Mouse (Mus musculus) CH12F3 (cell line): Measurements from ENCODE around the gene Mrnip.

Experiments used
- in situ Hi-C: fragments of 300-500 bp; cut with MboI; formaldehyde crosslinking; loops from 2 replicates; pipeline ENCODE4 v1.14.3; 2020; ENCODE audit warnings: low sequenced_read_pairs

The Mrnip gene

DNA sequence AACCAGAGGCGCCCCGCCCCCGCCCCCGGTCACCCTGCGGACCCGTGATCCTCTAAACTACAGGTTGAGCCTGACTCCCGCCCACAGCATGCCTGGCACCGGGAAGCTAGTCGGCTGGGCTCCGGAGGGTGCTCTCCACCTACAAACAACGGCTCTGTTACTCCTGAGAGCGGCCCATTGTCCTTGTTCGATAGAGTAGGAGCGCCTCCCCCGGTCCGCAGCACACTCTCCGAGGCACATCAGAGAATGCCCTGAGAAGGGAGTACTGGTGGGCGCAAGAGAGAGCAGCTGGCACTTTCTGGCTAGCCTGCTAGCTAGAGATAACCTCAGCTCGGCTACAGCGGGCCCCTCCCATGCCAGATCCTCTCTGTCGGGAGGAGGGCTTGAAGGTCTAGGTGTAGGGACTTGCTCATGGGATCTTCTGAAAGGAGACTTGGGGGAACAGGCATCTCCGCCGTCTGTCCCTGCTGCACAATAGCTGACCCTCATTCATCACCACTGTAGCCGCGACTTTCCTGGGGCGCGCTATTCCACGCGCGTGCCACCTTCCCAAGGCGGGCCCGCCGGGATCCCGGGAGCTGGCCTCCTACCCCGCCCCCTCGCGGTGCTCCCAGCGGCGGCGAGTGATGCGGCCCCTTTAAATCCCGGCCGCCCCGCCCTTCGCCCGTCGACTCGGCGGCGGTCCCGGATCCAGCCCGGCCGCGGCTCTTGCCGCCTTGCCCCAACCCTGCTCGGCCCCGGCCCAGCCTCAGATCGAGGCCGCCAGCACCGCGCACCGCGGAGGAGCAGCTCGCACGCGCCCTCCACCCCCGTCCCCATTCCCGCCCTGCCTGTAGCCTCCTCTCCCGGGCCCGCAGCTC lies 50.7 kb downstream of the Mrnip start:
- in situ Hi-C loops, result no loop called here

GRCm38 (mm10) chr11:50225611-50226378 lies 51.6 kb downstream of the Mrnip start:
- in situ Hi-C loops, result no loop called here

- in situ Hi-C loops, result no loop called here
Measured at GRCm38 (mm10) chr11:50226406-50226805, 52.2 kb downstream of the Mrnip start.

DNA sequence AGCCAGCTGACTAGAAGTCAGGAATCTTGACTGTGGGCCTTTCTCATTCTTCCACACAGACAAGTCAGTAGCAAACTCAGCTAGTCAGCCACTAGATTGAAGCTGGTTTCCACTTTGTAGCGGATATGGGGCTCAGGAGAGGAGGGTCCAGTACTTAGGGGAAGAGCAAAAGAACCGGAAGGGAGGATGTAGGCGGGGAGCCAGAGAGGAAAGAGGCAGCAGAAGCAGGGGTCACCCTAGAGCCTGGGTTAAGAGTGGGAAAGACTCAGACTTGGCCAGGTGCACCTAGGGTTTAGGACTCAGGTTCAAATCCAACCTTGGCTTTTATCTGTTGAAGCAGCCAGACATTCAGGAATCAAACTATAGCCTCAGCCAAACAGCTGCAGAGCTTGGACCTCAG lies 53.0 kb downstream of the Mrnip start:
- in situ Hi-C loops, result no loop called here

- in situ Hi-C loops, result no loop called here
Measured at GRCm38 (mm10) chr11:50227736-50228135, 53.5 kb downstream of the Mrnip start.

- in situ Hi-C loops, result no loop called here
Measured at GRCm38 (mm10) chr11:50228772-50229171, 54.5 kb downstream of the Mrnip start.

GRCm38 (mm10) chr11:50229252-50229910 lies 55.1 kb downstream of the Mrnip start:
- in situ Hi-C loops, result no loop called here

DNA sequence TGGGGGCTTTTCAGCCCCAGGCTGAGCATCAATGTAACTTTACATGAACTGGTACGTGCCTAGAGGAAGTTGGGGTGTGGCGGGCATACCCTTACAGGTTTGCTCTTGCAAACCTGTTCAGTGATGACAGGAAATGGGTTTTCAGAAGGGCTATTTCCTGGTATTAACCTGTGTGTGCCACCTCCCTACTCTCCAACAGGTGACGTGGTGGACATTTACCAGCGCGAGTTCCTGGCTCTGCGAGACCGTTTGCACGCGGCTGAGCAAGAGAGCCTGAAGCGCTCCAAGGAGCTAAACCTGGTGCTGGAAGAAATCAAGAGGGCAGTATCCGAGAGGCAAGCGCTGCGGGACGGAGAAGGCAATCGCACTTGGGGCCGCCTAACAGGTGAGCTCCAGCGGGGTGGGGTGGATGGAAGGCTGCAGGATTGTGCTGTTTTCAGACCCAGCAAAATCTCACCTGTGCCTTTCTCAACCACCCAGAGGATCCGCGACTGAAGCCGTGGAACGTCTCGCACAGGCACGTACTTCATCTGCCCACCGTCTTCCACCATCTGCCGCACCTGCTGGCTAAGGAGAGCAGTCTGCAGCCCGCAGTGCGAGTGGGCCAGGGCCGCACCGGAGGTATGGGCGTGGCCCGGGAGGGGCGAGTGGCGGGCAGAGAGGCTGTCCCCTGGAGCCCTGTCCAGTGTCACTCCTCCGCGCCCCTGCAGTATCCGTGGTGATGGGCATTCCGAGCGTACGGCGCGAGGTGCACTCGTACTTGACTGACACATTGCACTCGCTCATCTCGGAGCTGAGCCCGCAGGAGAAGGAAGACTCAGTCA lies 56.4 kb downstream of the Mrnip start:
- in situ Hi-C loops, result no loop called here

DNA sequence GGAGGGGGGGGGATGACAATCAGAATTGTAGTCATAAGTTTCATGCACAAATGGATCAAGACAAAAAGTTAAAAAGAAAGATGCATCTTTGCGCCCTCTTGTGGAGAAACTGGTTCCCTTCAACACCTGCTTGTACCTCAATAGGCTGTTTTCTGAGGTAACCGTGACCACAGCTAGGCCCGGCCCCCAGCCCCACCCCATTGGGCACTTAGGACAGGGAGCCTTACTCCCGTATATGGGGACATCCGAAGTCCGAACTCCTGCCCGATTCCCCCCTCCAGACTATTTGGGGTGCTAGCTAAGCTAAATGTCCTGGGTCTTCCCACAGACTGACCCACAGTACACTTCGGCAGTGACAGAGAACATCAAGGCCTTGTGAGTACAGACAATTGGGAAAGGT lies 57.2 kb downstream of the Mrnip start:
- in situ Hi-C loops, result no loop called here

DNA sequence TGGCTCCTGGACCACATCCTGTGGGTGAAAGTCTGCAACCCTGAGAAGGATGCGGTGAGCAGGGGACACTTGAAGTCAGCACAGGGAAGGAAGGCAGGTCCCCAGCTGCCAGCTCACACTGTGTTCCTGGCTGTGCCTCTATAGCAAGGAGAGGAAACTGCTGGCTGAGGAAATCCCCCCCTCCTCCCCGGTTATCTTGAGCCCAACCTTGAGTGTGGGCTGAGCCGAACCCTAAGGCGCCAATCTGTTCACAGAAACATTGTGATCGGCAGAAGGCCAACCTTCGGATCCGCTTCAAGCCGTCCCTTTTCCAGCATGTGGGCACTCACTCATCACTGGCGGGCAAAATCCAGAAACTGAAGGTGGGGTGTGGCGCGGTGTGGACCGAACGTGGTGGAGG lies 58.8 kb downstream of the Mrnip start:
- in situ Hi-C loops, result no loop called here

GRCm38 (mm10) chr11:50233993-50234392 lies 59.7 kb downstream of the Mrnip start:
- in situ Hi-C loops, result no loop called here

DNA sequence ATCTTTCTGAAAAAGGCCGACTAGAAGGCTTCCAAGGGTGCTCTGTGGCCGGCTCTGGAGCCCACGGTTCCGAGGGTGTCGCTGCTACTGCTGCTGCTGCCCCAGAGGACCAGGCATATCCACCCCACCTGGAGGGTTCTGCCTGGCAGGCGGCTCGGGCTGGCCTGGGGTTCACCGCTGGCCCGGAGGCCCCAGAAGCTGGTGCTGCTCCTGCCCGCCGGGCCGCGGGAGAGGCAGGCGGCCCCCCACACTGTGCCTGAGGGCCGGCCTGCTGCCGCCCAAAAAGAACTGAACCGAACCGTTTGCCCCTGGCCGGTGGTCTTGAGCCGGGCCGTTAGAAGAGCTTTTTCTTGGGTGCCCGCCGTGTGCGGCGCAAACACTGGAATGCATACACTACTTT lies 60.4 kb downstream of the Mrnip start:
- in situ Hi-C loops, result no loop called here

DNA sequence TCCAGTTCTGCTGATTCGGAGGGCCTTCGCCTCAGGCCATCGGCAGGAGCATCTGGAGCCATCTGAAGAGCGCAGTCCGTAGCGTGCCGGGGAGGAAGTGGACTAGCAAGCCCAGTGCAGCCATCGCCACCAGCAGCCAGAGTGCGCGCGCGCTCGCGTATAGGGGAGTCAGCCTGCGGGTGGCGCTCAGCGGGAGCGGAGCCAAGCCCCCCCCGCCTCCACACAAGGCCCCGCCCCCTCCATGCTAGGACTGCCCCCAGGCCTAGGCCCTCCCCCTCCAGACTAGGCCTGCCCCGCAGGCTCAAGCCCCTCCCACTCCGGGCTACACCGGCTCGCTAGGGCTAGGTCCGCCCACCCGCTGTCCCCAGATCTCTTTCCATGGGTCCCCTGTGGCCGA lies 62.3 kb downstream of the Mrnip start:
- in situ Hi-C loops, result no loop called here

DNA sequence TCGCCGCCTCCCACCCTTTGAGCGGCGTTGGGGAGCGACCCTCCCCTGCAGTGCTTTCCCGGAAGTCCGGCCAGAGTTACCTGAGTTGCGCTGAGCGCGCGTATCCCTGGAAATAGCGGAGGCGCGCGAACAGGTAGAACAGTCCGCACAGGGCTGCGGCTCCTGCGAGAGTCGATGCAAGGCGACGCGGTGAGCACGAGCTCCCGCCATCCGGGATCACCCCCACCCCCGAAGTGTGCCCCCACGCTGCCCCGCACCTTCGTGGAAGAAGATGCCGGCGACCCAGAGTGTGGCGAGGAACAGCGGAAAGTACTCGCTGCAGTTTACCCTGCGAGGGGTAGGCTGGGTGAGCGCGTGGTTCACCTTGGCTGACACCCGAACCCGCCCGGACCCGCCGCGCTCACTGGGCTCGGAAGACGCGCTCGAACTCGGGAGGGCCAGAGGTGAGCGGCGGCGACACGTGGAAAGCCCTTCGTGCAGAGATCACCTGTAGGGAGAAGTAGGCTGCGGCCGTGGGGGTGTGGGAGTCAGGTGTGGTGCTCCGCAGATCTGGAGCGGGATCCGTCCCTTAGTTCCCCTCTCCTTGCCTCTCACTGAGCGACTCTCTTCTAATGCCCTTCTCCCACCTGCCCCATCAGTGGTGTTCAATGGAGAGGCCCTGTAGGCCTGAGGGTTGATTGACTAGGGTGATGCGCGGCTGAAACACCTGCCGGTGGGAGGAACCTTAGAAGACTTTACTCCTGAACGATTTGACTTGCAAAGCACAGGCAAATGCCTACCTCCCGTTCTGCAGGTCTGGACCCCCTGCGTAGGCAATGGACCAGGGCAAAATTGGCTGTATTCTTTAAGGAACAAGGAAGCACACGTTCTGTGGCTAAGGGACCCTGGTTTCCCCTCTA lies 62.9 kb downstream of the Mrnip start:
- in situ Hi-C loops, result no loop called here

DNA sequence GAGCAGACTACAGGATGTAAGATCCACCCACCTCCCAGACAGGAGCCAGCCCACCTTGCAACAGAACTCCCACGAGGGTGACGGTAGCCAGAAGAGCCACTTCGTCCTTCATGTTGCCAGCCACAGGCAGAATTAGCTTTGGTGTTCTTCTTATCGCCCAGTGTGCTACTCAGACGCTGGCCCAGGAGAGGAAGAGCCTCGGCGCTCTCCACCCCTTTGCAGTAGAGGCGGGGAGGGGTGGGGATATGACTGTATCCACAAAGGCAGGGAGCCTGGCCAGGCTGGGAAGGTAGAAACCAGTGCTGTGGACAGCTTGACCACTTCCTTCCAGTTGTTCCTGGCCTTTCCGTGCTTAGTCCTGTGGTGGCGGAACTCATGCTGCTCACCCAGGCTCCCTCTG lies 64.1 kb downstream of the Mrnip start, which contains the start of gene Ltc4s:
Ltc4s (minus strand) TSS at position 293 of the 400 bp plus-strand sequence.
- in situ Hi-C loops, result no loop called here

- in situ Hi-C loops, result no loop called here
Measured at GRCm38 (mm10) chr11:50238821-50239791, 64.9 kb downstream of the Mrnip start.

- in situ Hi-C loops, result no loop called here
Measured at GRCm38 (mm10) chr11:50240235-50240911, 66.1 kb downstream of the Mrnip start.

GRCm38 (mm10) chr11:50243926-50244325 lies 69.7 kb downstream of the Mrnip start:
- in situ Hi-C loops, result no loop called here
